Mouse (Mus musculus): ENCODE data around the gene Gbx2. TPM values are rescaled to one million over a fixed set of nuclear protein-coding genes. Genes with fewer than 3 reads are reported as not detected.

Gbx2 gene
- polyA plus RNA-seq, 1 experiment from 2014 or later: not detected

DNA sequence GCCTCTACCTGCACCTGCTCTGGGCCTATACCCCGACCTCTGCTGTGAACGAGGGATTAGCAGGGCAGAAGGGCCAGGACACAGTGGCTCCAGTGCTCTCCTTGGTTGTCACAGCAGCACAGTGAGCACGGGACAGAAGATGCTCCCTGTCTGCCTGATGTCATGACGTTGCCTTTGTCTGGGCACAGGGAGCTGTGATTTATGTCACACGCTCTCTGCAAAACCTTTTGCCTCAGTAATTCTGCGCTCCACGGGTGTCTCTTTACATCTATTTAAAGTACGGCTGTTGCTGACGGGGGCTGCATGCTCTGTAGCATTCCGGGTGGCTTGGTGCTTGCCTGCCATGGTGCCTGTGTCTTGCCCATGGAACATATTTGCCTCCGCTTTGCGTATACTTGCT, 33.4 kb upstream of the Gbx2 start:
- Histone ChIP-seq H3K27ac (ENCODE audit: low read length) (no peak overlapping the region), H3K9me3 (ENCODE audit: control insufficient read depth, low read length) (no peaks in the 10 kb centered on the region), H3K9ac (ENCODE audit: low read length) (no peak overlapping the region), H3K36me3 (ENCODE audit: control insufficient read depth, insufficient read depth, low read length) (no peaks in the 10 kb centered on the region), H3K27me3 (ENCODE audit: control insufficient read depth, insufficient read depth, low read depth, low read length) (peaks cover 37% of the 10 kb centered on the region), H3K4me3 (ENCODE audit: low read length) (no peak overlapping the region), H3K4me2 (ENCODE audit: low read depth, low read length) (no peak overlapping the region), H3K4me1 (replicated peaks; ENCODE audit: control insufficient read depth, insufficient read depth, low read length) (peaks cover 7% of the 10 kb centered on the region; the same call in 1 of the 2 replicates)
- ATAC-seq (ENCODE audit: low read depth): no peak
- WGBS: 69% methylated on average over 12 of the region's 12 CpGs

DNA sequence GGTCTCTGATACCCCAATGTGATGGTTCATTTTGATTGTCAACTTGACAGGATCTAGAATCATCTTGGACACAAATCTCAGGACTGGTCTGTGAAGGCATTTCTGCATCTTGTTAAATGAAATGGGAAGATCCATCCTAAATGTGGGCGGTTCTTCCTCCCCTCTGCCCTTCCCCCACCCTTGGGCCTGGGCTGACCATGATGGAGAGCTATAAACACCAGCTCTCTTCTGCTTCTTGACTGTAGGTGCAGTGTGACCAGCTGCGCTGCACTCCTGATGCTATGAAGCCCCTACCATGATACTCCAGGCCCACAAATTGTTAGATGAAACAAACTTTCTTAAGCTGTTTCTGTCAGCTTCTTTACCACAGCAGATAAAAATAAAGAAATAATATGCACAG, 32.3 kb upstream of the Gbx2 start:
- H3K9ac ChIP-seq (ENCODE audit: low read length): no peak overlapping the region
- no peak overlapping the region for H3K4me2 ChIP-seq (ENCODE audit: low read depth, low read length)
- 87% methylated on average over 2 of the region's 2 CpGs for WGBS
- 0 out of 2 replicates have a peak, but pooled peaks cover 2% of the 10 kb centered on the region for H3K4me1 ChIP-seq (replicated peaks; ENCODE audit: control insufficient read depth, insufficient read depth, low read length)
- H3K9me3 ChIP-seq (ENCODE audit: control insufficient read depth, low read length): no peaks in the 10 kb centered on the region
- no peak overlapping the region for H3K27ac ChIP-seq (ENCODE audit: low read length)
- peaks cover 26% of the 10 kb centered on the region for H3K27me3 ChIP-seq (ENCODE audit: control insufficient read depth, insufficient read depth, low read depth, low read length)
- no peak for ATAC-seq (ENCODE audit: low read depth)
- no peak overlapping the region for H3K4me3 ChIP-seq (ENCODE audit: low read length)
- no peaks in the 10 kb centered on the region for H3K36me3 ChIP-seq (ENCODE audit: control insufficient read depth, insufficient read depth, low read length)

DNA sequence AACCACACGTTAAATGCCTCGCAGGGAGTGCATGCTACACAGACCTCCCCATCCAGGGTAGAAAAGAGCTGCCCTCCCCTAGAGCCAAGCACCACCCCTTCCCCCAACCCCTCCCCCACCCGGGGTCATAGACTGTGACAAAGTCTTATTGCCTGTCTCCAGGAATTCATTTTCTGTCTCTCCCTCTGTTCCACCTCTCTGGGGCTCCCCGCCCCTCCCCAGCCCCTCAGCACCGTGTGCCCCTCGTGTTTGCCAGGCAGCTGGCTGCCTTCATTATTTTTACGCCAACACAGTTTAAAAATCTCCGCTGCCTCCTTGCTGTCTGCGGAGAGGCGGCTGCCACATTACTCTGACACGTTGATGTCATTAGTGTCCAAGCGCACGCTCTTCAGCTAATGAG, 31.1 kb upstream of the Gbx2 start:
- H3K27ac ChIP-seq (ENCODE audit: low read length): no peak overlapping the region
- no peak overlapping the region for H3K9ac ChIP-seq (ENCODE audit: low read length)
- H3K4me2 ChIP-seq (ENCODE audit: low read depth, low read length): no peak overlapping the region
- WGBS: 25% methylated on average over 13 of the region's 13 CpGs
- H3K4me1 ChIP-seq (replicated peaks; ENCODE audit: control insufficient read depth, insufficient read depth, low read length): 0 out of 2 replicates have a peak, but pooled peaks cover 2% of the 10 kb centered on the region
- no peak for ATAC-seq (ENCODE audit: low read depth)
- no peaks in the 10 kb centered on the region for H3K36me3 ChIP-seq (ENCODE audit: control insufficient read depth, insufficient read depth, low read length)
- H3K27me3 ChIP-seq (ENCODE audit: control insufficient read depth, insufficient read depth, low read depth, low read length): peaks cover 14% of the 10 kb centered on the region
- no peaks in the 10 kb centered on the region for H3K9me3 ChIP-seq (ENCODE audit: control insufficient read depth, low read length)
- H3K4me3 ChIP-seq (ENCODE audit: low read length): no peak overlapping the region

DNA sequence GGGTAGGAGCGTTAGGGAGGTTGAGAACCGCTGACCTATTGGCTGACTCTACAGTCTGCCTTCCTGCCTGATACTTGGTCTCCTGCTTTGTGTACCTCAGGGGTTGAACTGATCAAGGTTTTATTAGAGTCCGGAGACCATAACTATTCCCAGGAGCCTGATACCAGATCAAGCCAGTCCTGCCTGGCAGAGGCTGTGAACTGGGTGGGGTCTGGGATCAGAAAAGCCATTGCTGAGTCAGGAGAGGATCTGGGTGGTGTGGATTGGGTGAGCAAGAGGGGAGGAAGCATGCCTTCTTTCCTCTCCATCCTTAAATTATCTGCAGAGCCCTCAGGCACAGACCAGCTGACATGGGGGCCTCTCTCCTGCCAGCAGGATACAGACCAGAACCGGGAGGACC, 28.4 kb upstream of the Gbx2 start:
- WGBS: 78% methylated on average over 4 of the region's 4 CpGs
- no peak overlapping the region for H3K4me2 ChIP-seq (ENCODE audit: low read depth, low read length)
- no peak for ATAC-seq (ENCODE audit: low read depth)
- no peak overlapping the region for H3K9ac ChIP-seq (ENCODE audit: low read length)
- H3K4me1 ChIP-seq (replicated peaks; ENCODE audit: control insufficient read depth, insufficient read depth, low read length): 0 out of 2 replicates have a peak, but pooled peaks cover 2% of the 10 kb centered on the region
- H3K27me3 ChIP-seq (ENCODE audit: control insufficient read depth, insufficient read depth, low read depth, low read length): peaks cover 13% of the 10 kb centered on the region; the same call in 1 of the 2 replicates
- H3K27ac ChIP-seq (ENCODE audit: low read length): no peak overlapping the region
- H3K9me3 ChIP-seq (ENCODE audit: control insufficient read depth, low read length): no peaks in the 10 kb centered on the region
- H3K4me3 ChIP-seq (ENCODE audit: low read length): no peak overlapping the region
- no peaks in the 10 kb centered on the region for H3K36me3 ChIP-seq (ENCODE audit: control insufficient read depth, insufficient read depth, low read length)

DNA sequence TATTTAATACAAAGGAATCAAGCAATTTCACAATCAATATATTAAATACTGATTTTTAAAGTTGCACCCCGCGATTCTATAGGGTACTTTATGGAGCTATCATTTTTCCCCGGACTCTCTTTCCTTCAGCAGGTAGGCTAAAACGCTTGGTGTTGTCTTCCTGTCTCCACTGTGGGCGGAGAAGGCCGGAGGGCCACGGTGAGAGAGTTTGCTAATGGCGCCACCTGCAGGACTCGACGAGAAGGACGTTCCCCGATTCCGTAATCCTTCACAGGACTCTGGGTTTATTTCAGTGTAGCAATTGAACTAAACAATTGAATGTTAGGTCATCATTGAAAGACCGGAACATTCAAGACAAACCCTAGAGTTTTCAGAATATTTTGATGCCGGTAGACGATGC, 12.2 kb upstream of the Gbx2 start:
- no peaks in the 10 kb centered on the region for H3K36me3 ChIP-seq (ENCODE audit: control insufficient read depth, insufficient read depth, low read length)
- H3K4me2 ChIP-seq (ENCODE audit: low read depth, low read length): no peak overlapping the region
- no peaks in the 10 kb centered on the region for H3K9me3 ChIP-seq (ENCODE audit: control insufficient read depth, low read length)
- H3K27me3 ChIP-seq (ENCODE audit: control insufficient read depth, insufficient read depth, low read depth, low read length): peaks cover 74% of the 10 kb centered on the region
- no peak overlapping the region for H3K4me3 ChIP-seq (ENCODE audit: low read length)
- no peak overlapping the region for H3K9ac ChIP-seq (ENCODE audit: low read length)
- peaks cover 6% of the 10 kb centered on the region for H3K4me1 ChIP-seq (replicated peaks; ENCODE audit: control insufficient read depth, insufficient read depth, low read length)
- peak; percentile 58; the same call in 1 of the 2 replicates for ATAC-seq (ENCODE audit: low read depth)
- WGBS: 2% methylated on average over 16 of the region's 16 CpGs
- no peak overlapping the region for H3K27ac ChIP-seq (ENCODE audit: low read length)

DNA sequence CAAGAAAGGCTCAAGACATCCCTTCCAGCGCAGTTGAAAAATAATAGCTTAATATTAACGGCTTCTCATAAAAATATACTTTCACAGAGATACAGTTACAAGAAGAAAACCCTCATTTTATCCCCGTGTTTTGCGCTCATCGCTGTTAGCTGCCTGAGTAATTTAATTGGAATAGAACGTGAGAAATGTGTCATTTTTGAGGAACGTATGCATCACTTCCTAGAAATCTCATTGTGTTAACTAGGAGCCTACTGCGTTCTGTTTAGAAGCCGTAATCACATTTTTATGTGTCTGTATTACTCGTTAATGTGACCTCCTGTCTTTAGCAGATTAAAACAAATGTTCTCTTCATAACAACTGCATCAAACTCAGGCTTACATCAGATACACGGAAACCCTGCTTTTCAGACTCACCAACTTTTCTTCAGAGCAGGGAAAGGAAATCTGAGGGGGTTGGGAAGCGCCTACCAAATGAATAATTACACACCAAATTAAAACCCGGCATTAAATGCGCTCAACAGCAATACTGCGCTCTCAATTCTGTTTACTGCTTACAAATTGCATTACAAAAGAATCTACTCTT, 11.5 kb upstream of the Gbx2 start:
- H3K9ac ChIP-seq (ENCODE audit: low read length): no peak overlapping the region
- no peaks in the 10 kb centered on the region for H3K9me3 ChIP-seq (ENCODE audit: control insufficient read depth, low read length)
- no peak for ATAC-seq (ENCODE audit: low read depth)
- H3K4me2 ChIP-seq (ENCODE audit: low read depth, low read length): peak overlapping the region; percentile 31; the same call in 1 of the 2 replicates
- H3K27ac ChIP-seq (ENCODE audit: low read length): no peak overlapping the region
- no peaks in the 10 kb centered on the region for H3K36me3 ChIP-seq (ENCODE audit: control insufficient read depth, insufficient read depth, low read length)
- H3K4me1 ChIP-seq (replicated peaks; ENCODE audit: control insufficient read depth, insufficient read depth, low read length): peaks cover 6% of the 10 kb centered on the region
- peaks cover 78% of the 10 kb centered on the region for H3K27me3 ChIP-seq (ENCODE audit: control insufficient read depth, insufficient read depth, low read depth, low read length)
- WGBS: 6% methylated on average over 15 of the region's 15 CpGs
- peak overlapping the region; percentile 23 for H3K4me3 ChIP-seq (ENCODE audit: low read length)

DNA sequence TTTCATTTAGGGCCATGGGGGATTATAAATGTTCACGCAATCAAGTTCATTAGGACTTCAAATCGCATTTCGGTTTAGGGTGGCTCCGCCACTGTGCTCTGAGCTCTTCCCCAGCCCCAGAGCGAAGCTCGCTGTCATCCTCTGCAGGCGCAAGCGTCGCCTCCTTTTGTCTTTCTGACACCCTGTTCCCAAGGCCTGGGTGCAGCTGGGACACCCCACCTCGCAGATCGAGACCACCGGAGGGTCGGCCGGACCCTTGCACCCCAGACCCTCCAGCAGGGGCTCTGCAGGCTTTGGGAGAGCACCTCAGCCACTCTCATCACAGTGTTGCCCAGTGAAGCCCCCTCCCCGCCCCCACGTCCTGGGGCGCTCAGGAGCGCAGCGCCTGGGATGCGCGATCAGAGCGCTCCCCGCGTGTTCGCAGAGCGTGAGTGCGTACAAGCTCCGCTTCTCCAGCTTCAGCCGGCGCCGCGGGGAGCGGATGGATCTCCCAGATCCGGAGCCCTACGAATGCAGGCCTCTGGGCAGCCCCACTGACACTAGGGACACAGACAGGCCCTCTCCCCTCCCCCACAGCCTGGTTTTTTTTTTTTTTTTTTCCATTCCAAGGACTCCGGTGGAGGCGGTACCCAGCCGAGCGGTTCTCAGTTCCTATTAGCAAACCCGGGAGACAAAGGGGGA, 10.9 kb upstream of the Gbx2 start:
- Histone ChIP-seq H3K27me3 (ENCODE audit: control insufficient read depth, insufficient read depth, low read depth, low read length) (peaks cover 82% of the 10 kb centered on the region), H3K27ac (ENCODE audit: low read length) (no peak overlapping the region), H3K36me3 (ENCODE audit: control insufficient read depth, insufficient read depth, low read length) (no peaks in the 10 kb centered on the region), H3K9me3 (ENCODE audit: control insufficient read depth, low read length) (no peaks in the 10 kb centered on the region), H3K9ac (ENCODE audit: low read length) (no peak overlapping the region), H3K4me2 (ENCODE audit: low read depth, low read length) (peak overlapping the region; percentile 31), H3K4me3 (ENCODE audit: low read length) (peak overlapping the region; percentile 23), H3K4me1 (replicated peaks; ENCODE audit: control insufficient read depth, insufficient read depth, low read length) (peaks cover 6% of the 10 kb centered on the region)
- no peak for ATAC-seq (ENCODE audit: low read depth)
- WGBS: under 1% methylated on average over 40 of the region's 40 CpGs

DNA sequence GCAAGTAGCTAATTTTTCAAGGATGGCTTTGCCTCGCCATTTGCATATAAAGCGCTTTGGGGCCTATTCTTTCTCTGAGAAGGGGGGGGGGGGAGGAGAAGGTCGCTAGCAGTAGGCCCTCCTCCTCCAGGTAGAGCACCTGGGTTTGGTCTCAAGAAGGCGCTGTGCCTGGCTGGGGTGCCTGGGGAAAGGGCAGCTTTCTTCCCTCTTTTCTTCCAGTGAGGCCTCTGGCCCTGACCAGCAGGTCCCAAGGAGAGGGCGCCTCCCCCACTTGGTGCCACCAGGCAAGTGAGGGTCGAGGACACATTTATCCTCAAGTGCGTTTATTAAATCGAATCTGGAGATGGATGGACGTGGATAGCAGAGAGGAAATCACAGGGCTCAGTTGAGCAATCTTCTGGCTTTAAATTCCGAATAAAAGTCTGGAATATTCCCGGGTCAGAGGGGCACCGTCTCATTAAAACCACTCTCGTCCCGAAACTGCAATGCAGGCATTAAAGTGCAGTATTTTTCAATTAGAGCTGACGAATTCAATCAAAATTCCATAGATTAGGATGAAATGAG, 10.1 kb upstream of the Gbx2 start:
- Histone ChIP-seq H3K9ac (ENCODE audit: low read length) (no peak overlapping the region), H3K36me3 (ENCODE audit: control insufficient read depth, insufficient read depth, low read length) (no peaks in the 10 kb centered on the region), H3K27me3 (ENCODE audit: control insufficient read depth, insufficient read depth, low read depth, low read length) (peaks cover 89% of the 10 kb centered on the region), H3K4me1 (replicated peaks; ENCODE audit: control insufficient read depth, insufficient read depth, low read length) (peaks cover 6% of the 10 kb centered on the region), H3K9me3 (ENCODE audit: control insufficient read depth, low read length) (no peaks in the 10 kb centered on the region), H3K4me2 (ENCODE audit: low read depth, low read length) (no peak overlapping the region), H3K4me3 (ENCODE audit: low read length) (no peak overlapping the region), H3K27ac (ENCODE audit: low read length) (no peak overlapping the region)
- WGBS: 13% methylated on average over 15 of the region's 15 CpGs
- ATAC-seq (ENCODE audit: low read depth): no peak

DNA sequence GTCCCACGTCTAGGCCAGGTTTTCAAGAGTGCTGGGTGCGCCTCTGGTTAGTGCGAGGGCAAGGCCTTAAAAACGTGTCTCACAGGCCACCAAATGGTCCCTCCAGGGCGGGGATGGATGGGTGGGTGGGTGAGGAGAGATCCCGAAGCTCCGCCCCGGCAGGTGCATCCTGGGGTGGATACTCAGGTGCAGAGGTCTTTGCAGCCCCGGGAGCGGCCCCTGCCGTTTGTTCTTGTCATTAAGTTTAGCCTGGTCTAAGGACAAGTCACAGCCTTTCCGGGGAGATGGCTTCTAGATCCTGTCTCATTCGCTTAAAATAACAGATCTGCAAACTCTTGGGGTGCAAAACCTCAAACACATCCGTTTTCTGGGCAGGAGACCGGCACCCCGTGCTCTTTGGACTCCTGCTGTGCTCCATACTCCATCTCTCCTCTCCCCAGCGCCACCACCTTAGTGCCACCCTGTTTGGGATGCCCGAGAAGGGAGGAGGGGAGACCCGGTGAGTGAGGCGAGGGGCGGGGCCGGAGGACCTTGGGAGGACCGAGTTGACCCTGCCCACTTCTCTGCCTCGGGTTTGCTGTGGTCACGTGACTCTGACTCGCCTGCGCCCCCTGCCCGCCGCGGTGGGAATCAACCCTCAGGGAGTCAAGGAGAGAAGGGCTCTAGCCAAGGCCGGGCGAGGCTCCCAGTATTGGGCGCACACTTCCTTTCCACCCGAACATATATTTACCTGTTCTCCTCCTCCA, 9.2 kb upstream of the Gbx2 start:
- Histone ChIP-seq H3K27ac (ENCODE audit: low read length) (no peak overlapping the region), H3K4me2 (ENCODE audit: low read depth, low read length) (0 out of 2 replicates have a peak overlapping the region, but pooled peaks have one; percentile 4), H3K9me3 (ENCODE audit: control insufficient read depth, low read length) (no peaks in the 10 kb centered on the region), H3K4me1 (replicated peaks; ENCODE audit: control insufficient read depth, insufficient read depth, low read length) (peaks cover 6% of the 10 kb centered on the region), H3K9ac (ENCODE audit: low read length) (no peak overlapping the region), H3K4me3 (ENCODE audit: low read length) (peak overlapping the region; percentile 4; the same call in 1 of the 2 replicates), H3K36me3 (ENCODE audit: control insufficient read depth, insufficient read depth, low read length) (no peaks in the 10 kb centered on the region), H3K27me3 (ENCODE audit: control insufficient read depth, insufficient read depth, low read depth, low read length) (peaks cover 93% of the 10 kb centered on the region)
- ATAC-seq (ENCODE audit: low read depth): peak; percentile 64
- WGBS: 3% methylated on average over 34 of the region's 34 CpGs

Data from lung, embryonic 16.5 days (tissue).